Mouse (Mus musculus) urinary bladder, postnatal 25 days (tissue): ENCODE measurements around the gene Foxd1.

Source experiments
- DNase-seq: peaks from one replicate; pipeline ENCODE4 v3.0.0; 2022; ENCODE audit warnings: low spot score

Gene Foxd1

DNA sequence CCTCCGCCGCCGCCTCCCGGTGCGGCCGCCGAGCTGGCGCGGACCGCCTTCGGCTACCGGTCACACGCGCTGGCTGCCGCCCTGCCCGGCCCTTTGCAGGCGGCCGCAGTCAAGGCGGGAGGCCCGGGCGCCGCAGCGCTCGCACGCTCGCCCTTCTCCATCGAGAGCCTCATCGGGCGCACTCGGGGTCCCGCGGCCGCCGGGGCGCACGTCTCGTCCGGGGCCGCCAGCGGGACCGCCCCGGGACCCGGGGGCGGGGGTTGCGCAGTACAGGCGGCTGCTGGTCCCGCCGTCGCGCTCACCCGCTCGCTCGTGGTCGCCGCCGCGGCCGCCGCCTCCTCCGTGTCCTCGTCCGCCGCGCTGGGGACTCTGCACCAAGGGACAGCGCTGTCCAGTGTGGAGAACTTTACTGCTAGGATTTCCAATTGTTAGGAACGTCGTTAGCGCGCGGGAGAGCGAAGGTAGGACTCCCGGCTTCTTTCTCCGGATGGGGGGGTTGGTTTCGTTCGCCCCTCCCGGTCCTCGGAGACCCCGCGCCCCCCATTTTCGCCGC lies 1.6 kb downstream of the Foxd1 start:
- DNase-seq, result peak; percentile 6

GRCm38 (mm10) chr13:98356176-98356972 lies 2.3 kb downstream of the Foxd1 start:
- DNase-seq, result no peak

DNA sequence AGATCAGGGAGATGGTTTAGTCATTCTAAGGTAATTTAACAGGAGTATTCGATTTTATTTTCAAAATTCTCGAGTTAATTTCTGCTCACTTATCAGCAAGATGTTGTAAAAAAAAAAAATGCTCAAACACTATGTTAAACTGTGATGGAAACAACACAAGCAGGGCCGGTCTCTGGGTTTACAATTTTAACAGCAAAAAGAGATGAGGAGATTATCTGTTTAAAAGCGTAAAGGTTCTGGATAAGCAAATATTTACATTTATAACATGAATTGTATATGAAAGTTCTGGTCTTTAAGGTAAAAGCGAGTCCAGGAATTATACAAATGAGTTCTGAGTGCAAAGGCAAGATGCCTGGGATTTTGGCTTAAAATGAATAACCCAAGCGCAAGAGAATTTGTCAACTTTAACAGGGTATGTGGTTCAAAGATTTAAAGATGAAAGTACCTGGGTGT lies 3.0 kb downstream of the Foxd1 start:
- no peak for DNase-seq

DNA sequence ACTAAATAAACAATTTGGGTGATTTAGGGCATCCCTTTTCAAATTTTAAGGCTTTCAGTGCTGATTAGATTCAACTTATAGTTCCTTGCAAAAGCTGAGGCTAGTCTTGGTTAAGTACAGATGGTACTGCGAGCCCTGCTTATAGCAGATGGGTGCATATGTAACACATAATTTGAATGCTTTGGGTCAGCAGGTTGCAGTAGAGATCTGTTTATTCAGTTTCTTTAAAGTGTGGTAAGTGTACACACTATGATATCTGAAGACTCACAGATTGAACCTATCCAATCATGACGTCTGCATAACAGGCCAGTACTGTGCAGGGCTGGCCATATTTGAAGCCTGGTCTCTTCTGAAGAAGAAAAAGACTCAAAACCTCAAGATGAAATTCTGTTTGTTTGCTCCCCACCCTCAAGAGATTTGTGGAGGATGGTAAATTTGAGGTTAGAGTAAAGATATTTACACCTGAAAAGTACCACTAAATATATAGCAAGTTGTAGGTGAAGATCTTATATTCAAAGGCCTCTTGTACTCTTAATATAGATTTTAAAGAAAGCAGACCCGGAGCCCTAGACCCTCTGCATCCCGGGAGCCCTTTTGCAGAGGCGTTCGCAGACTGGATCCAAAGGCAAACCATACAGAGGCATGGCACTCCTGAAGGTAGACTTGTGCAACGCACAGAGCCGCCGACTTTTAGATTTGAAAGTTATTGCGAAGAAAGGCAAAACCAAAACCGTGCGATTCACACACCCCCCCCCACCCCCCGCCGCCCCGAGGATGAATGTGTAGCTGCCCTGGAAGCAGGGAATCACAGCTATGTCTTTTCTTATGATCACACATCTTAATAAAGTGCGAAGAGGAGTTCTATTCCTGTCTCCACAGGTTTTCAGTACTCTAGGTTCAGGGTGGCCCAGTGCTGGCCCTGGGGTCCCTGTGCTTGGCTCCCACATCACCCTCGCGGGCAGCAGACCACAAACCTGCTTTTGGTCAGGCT lies 3.7 kb downstream of the Foxd1 start:
- DNase-seq, result no peak

- no peak for DNase-seq
These were observed 4.6 kb downstream of the Foxd1 start for GRCm38 (mm10) chr13:98358424-98359181.

DNA sequence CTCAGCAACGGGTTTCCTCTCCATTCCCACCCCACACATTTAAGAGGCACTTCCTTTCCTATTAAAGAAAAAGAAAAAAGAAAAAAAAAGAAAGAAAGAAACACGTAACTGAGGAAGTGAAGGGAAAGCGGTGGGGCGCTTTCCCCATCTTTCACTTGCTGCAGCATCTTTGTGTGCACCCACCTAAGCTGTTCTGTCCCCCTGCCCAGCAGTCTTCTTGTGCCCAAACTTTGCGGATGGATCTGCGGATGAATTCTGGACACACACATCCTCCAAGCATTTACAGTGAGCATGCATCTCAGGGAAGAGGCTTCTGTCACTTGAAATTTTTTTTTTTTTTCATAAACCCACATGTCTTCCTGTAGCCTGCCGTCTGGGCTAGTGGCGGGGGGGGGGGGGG lies 5.3 kb downstream of the Foxd1 start:
- no peak for DNase-seq

DNA sequence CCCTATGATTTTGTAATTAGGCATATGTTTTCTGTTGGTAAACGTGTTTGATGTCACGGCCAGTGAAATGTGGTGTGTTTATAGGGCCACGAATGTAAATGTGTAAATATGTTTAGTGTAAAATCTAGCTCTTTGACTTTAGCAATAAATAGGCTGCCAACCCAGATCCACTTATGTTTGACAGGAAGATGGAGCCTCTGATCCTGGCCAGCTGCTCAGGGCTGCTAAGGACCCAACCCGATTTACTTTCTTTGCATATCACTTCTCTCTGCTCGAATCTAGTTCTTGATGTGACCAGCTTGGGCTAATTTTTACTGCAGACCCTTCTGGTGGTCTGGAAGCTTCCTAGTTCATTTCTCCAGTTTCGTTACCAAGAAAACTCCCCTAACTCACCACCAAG lies 6.3 kb downstream of the Foxd1 start:
- DNase-seq, result no peak

GRCm38 (mm10) chr13:98361161-98361560 lies 7.1 kb downstream of the Foxd1 start:
- DNase-seq, result no peak

DNA sequence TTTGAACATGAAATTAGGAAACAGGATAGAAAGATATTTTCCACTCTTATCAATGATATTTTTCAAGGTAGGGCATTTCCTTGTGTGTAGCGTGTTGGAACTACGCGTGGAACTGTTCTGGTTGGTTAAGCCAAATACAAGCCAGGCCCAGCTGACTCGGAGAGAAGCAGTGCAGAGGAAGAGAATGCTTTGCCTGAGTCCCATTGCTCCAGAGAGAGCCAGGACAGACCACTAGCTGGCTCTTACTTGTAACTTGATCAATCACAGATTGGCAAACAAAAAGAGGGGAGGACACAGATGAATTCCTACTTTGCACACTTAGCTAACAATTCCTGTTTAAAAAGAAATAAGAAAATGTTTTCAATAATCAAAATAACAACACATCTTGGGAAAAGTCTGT lies 9.0 kb downstream of the Foxd1 start:
- no peak for DNase-seq

DNA sequence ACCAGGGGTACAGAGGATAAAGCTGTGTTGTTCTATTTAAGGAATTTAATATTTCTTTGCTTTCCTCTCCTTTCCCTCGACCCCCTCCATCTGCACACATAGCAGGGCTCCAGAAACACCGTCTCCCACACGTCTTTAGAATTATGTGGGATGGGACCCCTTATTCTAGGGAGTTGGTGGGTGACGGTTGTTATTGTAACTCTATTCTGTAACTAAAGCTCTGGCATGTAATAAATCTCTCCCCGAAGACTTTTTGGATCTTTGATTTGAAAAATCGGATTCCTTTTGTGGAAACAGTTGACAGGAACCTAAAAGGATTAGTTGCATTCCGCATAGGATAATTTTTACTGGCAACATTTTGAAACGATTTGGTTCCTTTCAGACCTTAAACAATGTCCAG lies 11.0 kb downstream of the Foxd1 start:
- no peak for DNase-seq

GRCm38 (mm10) chr13:98365766-98366421 lies 11.9 kb downstream of the Foxd1 start:
- no peak for DNase-seq

- no peak for DNase-seq
These were observed 12.6 kb downstream of the Foxd1 start for GRCm38 (mm10) chr13:98366469-98367275.

DNA sequence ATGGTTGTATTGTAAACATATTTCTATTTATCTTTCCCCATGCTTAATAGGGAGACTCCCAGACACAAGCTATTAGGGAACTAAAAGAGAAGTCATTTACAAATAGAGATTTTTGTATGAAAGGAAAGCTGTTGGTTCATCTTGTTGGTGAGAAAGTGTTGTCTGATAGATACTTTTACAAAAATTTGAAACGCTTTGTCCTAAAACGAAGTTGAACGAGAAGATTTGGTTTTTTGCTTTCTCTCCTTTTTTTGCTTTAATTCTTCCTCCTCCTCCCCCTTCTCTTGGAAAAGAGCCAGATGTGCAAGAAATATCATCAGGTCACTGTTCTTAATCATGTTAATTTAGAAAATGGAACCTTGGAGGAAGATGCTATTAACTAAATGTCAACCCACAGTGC lies 13.6 kb downstream of the Foxd1 start:
- DNase-seq, result no peak

- no peak for DNase-seq
These were observed 15.0 kb downstream of the Foxd1 start for GRCm38 (mm10) chr13:98369046-98369445.

GRCm38 (mm10) chr13:98374560-98374959 lies 20.5 kb downstream of the Foxd1 start:
- DNase-seq, result no peak

GRCm38 (mm10) chr13:98374979-98375378 lies 20.9 kb downstream of the Foxd1 start:
- no peak for DNase-seq

DNA sequence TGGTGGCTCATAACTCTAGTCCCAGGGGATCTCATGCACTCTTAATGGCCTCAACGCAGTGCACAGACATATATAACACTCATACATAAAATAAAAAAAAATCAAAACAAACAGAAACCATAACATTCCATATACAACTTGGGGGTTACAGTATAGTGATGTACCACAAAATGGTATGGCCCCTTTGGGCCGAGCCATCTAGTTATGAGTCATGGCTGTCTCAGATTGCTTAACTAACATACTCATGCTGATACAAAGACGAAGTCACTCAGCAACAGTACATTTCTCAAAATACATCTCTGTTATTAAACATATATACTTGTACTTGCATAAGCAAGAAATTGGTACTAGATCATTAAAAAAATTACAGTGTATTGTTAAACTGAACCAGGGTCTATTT lies 23.7 kb downstream of the Foxd1 start:
- DNase-seq, result no peak

DNA sequence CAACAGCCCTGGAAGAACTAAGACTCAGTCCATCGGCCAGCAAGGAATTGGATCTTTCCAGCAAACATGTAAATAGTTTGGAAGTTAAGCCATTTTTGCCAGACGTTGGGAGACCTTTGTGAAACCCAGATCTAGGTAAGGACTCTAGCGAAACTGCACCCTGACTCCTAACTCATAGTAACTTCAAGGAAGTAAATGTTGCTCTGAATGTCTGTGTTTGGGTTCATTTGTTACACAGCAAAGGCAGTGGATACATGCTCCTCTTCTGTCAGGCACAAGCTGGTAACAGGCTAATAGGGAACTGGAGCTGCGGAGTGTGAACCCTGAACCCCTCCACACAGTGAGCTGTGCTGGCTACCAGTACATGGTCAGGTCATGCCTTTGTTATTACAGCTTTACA lies 28.7 kb downstream of the Foxd1 start:
- no peak for DNase-seq

GRCm38 (mm10) chr13:98383911-98384498 lies 30.0 kb downstream of the Foxd1 start:
- no peak for DNase-seq

- DNase-seq, result no peak
These were observed 31.8 kb downstream of the Foxd1 start for GRCm38 (mm10) chr13:98385877-98386276.
